Mouse (Mus musculus): ENCODE results near the gene Ssc4d. TPM values are rescaled to one million over a fixed set of nuclear protein-coding genes. Genes with fewer than 3 reads are reported as not detected.

Gene Ssc4d
- 1 to 10 TPM in 1 of 2 experiments, under 1 TPM in 1; 0.79 to 1.3 TPM for total RNA-seq (2021)
- long read RNA-seq, experiment 1, result 0 reads
- long read RNA-seq, experiment 2, result 0 reads

- DNase-seq (ENCODE audit: low spot score in 2 of 2), result no peak
Measured at GRCm38 (mm10) chr5:135974365-135974764, at the start of gene Ssc4d. Ssc4d (minus strand) TSS chr5:135974531.

GRCm38 (mm10) chr5:136019907-136020306, 45.6 kb upstream of the Ssc4d start:
- DNase-seq (ENCODE audit: low spot score in 2 of 2), result no peak

GRCm38 (mm10) chr5:136018726-136019125, 44.4 kb upstream of the Ssc4d start:
- DNase-seq (ENCODE audit: low spot score in 2 of 2), result no peak

GRCm38 (mm10) chr5:136017262-136017661, 42.9 kb upstream of the Ssc4d start:
- no peak for DNase-seq (ENCODE audit: low spot score in 2 of 2)

GRCm38 (mm10) chr5:136016014-136016876, 41.9 kb upstream of the Ssc4d start:
- DNase-seq (ENCODE audit: low spot score in 2 of 2), result no peak

- DNase-seq (ENCODE audit: low spot score in 2 of 2), result no peak
Measured at GRCm38 (mm10) chr5:136015586-136015985, 41.3 kb upstream of the Ssc4d start.

GRCm38 (mm10) chr5:136014877-136015276, 40.5 kb upstream of the Ssc4d start:
- no peak for DNase-seq (ENCODE audit: low spot score in 2 of 2)

- DNase-seq (ENCODE audit: low spot score in 2 of 2), result no peak
Measured at GRCm38 (mm10) chr5:136007745-136008144, 33.4 kb upstream of the Ssc4d start.

GRCm38 (mm10) chr5:136004537-136004936, 30.2 kb upstream of the Ssc4d start:
- DNase-seq (ENCODE audit: low spot score in 2 of 2), result no peak

- DNase-seq (ENCODE audit: low spot score in 2 of 2), result no peak
Measured at GRCm38 (mm10) chr5:136002751-136003151, 28.4 kb upstream of the Ssc4d start.

GRCm38 (mm10) chr5:136002325-136002724, 28.0 kb upstream of the Ssc4d start:
- DNase-seq (ENCODE audit: low spot score in 2 of 2), result no peak

- DNase-seq (ENCODE audit: low spot score in 2 of 2), result no peak
Measured at GRCm38 (mm10) chr5:136001222-136001621, 26.9 kb upstream of the Ssc4d start.

GRCm38 (mm10) chr5:135996162-135996561, 21.8 kb upstream of the Ssc4d start:
- DNase-seq (ENCODE audit: low spot score in 2 of 2), result no peak

- DNase-seq (ENCODE audit: low spot score in 2 of 2), result peak; percentile 90 to 92
Measured at GRCm38 (mm10) chr5:135994725-135995687, 20.7 kb upstream of the Ssc4d start, which contains the start of gene Dtx2. Dtx2 (plus strand) TSS chr5:135994800.

GRCm38 (mm10) chr5:135994335-135994724, 20.0 kb upstream of the Ssc4d start:
- DNase-seq (ENCODE audit: low spot score in 2 of 2), result no peak

GRCm38 (mm10) chr5:135993381-135993965, 19.1 kb upstream of the Ssc4d start:
- DNase-seq (ENCODE audit: low spot score in 2 of 2), result no peak

- DNase-seq (ENCODE audit: low spot score in 2 of 2), result no peak
Measured at GRCm38 (mm10) chr5:135990601-135991000, 16.3 kb upstream of the Ssc4d start.

GRCm38 (mm10) chr5:135987248-135987647, 12.9 kb upstream of the Ssc4d start:
- DNase-seq (ENCODE audit: low spot score in 2 of 2), result no peak

GRCm38 (mm10) chr5:135984546-135985044, 10.3 kb upstream of the Ssc4d start:
- no peak for DNase-seq (ENCODE audit: low spot score in 2 of 2)

- DNase-seq (ENCODE audit: low spot score in 2 of 2), result peak in 1 of 2 experiments; percentile 24
Measured at GRCm38 (mm10) chr5:135982398-135982797, 8.1 kb upstream of the Ssc4d start.

GRCm38 (mm10) chr5:135979904-135980303, 5.6 kb upstream of the Ssc4d start, which contains the start of gene Zp3:
Zp3 (plus strand) TSS chr5:135980099.
- DNase-seq (ENCODE audit: low spot score in 2 of 2), result no peak
